Mouse (Mus musculus) MEL (cell line): ENCODE measurements around the gene Zfp551.

Source experiments
- CHD1 ChIP-seq: IDR thresholded peaks from 2 replicates; pipeline ENCODE4 v1.6.1; 2012; ENCODE audit warnings: low read depth, mild to moderate bottlenecking, inconsistent platforms, low read length, improper control_type of control experiment
- CTCF ChIP-seq, 3 experiments: IDR thresholded peaks in 2 of 3; conservative IDR thresholded peaks in 1 of 3; 2 replicates each; pipeline ENCODE4 v1.5.1; 2011 to 2012; ENCODE audit warnings: low read length in 3 of 3, low read depth in 2 of 3, mild to moderate bottlenecking in 2 of 3, improper control_type of control experiment in 1 of 3, inconsistent platforms in 1 of 3, mixed read lengths in 1 of 3, moderate library complexity in 1 of 3; ENCODE audit not compliant: control insufficient read depth in 1 of 3, insufficient read depth in 1 of 3, poor library complexity in 1 of 3, severe bottlenecking in 1 of 3
- KAT2A ChIP-seq: conservative IDR thresholded peaks from 2 replicates; pipeline ENCODE4 v1.6.1; 2012; ENCODE audit warnings: low read depth, low read length, improper control_type of control experiment, inconsistent platforms
- MAX ChIP-seq: IDR thresholded peaks from 2 replicates; pipeline ENCODE4 v1.6.1; 2011; ENCODE audit warnings: low read length, improper control_type of control experiment
- MYC ChIP-seq: IDR thresholded peaks from 2 replicates; pipeline ENCODE4 v1.6.1; 2011; ENCODE audit warnings: low read depth, mild to moderate bottlenecking, low read length, improper control_type of control experiment, moderate library complexity
- NELFE ChIP-seq: IDR thresholded peaks from 2 replicates; pipeline ENCODE4 v1.6.1; 2011; ENCODE audit warnings: low read depth, low read length, improper control_type of control experiment
- POLR2A ChIP-seq, 2 experiments: IDR thresholded peaks; 2 replicates each; pipeline ENCODE4 v1.6.1; 2011 to 2012; ENCODE audit warnings: low read length in 2 of 2, mild to moderate bottlenecking in 2 of 2, control low read depth in 1 of 2, improper control_type of control experiment in 1 of 2, low read depth in 1 of 2, moderate library complexity in 1 of 2; ENCODE audit not compliant: control insufficient read depth in 1 of 2, insufficient read depth in 1 of 2, poor library complexity in 1 of 2
- TCF12 ChIP-seq: IDR thresholded peaks from 2 replicates; pipeline ENCODE4 v1.6.1; 2014; ENCODE audit warnings: low read depth, mild to moderate bottlenecking, inconsistent platforms, low read length, improper control_type of control experiment, moderate library complexity
- ZC3H11A ChIP-seq: IDR thresholded peaks from 2 replicates; pipeline ENCODE4 v1.6.1; 2012; ENCODE audit warnings: low read depth, mild to moderate bottlenecking, inconsistent platforms, low read length, improper control_type of control experiment
- ZNF384 ChIP-seq: IDR thresholded peaks from 2 replicates; pipeline ENCODE4 v1.6.1; 2012; ENCODE audit warnings: low read depth, mild to moderate bottlenecking, inconsistent platforms, low read length, improper control_type of control experiment

DNA sequence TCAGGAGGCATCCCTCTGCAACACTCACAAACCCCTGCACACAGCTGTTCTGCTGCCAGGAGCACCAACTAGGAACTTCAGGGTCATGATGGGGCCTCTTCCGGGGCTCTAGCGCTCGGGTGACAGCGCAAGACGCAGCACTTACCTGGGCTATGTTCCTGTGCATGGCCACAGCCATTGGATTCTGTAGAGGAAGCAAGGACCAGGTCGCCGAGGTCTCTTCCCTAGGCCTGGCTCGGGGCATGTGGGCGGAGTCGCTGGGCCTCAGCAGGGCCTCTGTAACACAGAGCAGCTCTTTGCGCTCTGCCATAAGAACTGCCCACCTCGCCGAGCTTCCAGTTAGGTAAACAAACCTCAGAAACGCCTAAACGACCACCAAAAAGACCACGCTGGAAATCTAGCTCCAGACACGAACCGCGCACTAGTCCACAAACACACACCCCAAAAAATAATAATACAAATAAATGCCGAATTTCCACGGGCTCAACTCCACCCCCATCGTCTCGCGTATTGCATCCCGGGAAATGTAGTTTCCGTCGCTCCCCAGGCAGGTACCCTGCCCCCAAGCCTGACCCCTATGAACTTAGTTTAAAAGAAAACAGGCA, at the start of gene Zfp551:
- no peak for TF ChIP-seq NELFE
- TF ChIP-seq MAX: no peak
- TF ChIP-seq ZC3H11A: no peak
- no peak for TF ChIP-seq MYC
- TF ChIP-seq ZNF384: no peak
- no peak for TF ChIP-seq KAT2A
- no peak for TF ChIP-seq TCF12
- no peak for TF ChIP-seq CTCF (IDR thresholded peaks at IDR 0.05 in 2 of 3, conservative IDR thresholded peaks at IDR 0.05 in 1 of 3; ENCODE audit: control insufficient read depth in 1 of 3, insufficient read depth in 1 of 3, low read depth in 2 of 3, low read length in 3 of 3, poor library complexity in 1 of 3, severe bottlenecking in 1 of 3)
- TF ChIP-seq CHD1: no peak
- no peak for TF ChIP-seq POLR2A (IDR thresholded peaks at IDR 0.05; ENCODE audit: control insufficient read depth in 1 of 2, insufficient read depth in 1 of 2, low read depth in 1 of 2, low read length in 2 of 2, poor library complexity in 1 of 2)
